In genomic region chr3:94399663-94400310, GRCm38 (mm10) we compare ENCODE assay signal across 13 mouse cellular contexts. TPM values are rescaled to one million over a fixed set of nuclear protein-coding genes. Genes with fewer than 3 reads are reported as not detected.
DNase-seq lines count a peak whose midpoint lies in the region; ATAC-seq and TF ChIP-seq lines count a peak whose summit lies in the region.
"Had no signal": no experiment of that assay in that cellular context is flagged by ENCODE, and none has a peak within 500 bp of the region (broad histone marks: within the 10 kb centered on the region; RNA-seq: fewer than 3 reads in every experiment).

No protein-coding gene starts in this region.

- TF ChIP-seq CTCF in heart, adult 2 months (IDR thresholded peaks at IDR 0.05) = no peak

- H3K4me1 ChIP-seq in heart, embryonic 12.5 days (replicated peaks) = peaks cover 5% of the 10 kb centered on the region; the same call in 1 of the 2 replicates
- no peaks in the 10 kb centered on the region for H3K4me1 ChIP-seq in heart, adult 2 months (ENCODE audit: control insufficient read depth, insufficient read depth, low read length)
- H3K4me1 ChIP-seq in embryonic facial prominence, embryonic 14.5 days (ENCODE audit: control insufficient read depth, insufficient read depth, low read length) = peaks cover 3% of the 10 kb centered on the region; the same call in 1 of the 2 replicates
- peaks cover 9% of the 10 kb centered on the region for H3K4me1 ChIP-seq in hindbrain, embryonic 14.5 days (replicated peaks; ENCODE audit: control insufficient read depth, insufficient read depth, low read length)
- H3K4me1 ChIP-seq: embryonic facial prominence, embryonic 12.5 days had no signal

- WGBS in heart, embryonic 12.5 days = 43% methylated on average over 5 of the region's 5 CpGs
- 51% methylated on average over 5 of the region's 5 CpGs for WGBS in heart, adult 2 months
- 39% methylated on average over 5 of the region's 5 CpGs for WGBS in embryonic facial prominence, embryonic 14.5 days
- 11% methylated on average over 5 of the region's 5 CpGs for WGBS in hindbrain, embryonic 14.5 days

- peaks cover 87% of the 10 kb centered on the region for H3K27me3 ChIP-seq in heart, embryonic 12.5 days (replicated peaks)
- no peaks in the 10 kb centered on the region for H3K27me3 ChIP-seq in heart, adult 2 months (ENCODE audit: control insufficient read depth, insufficient read depth, low read length)
- peaks cover 50% of the 10 kb centered on the region for H3K27me3 ChIP-seq in embryonic facial prominence, embryonic 14.5 days (replicated peaks; ENCODE audit: control insufficient read depth, insufficient read depth, low read length)
- peaks cover 10% of the 10 kb centered on the region; the same call in 1 of the 2 replicates for H3K27me3 ChIP-seq in hindbrain, embryonic 14.5 days (ENCODE audit: control insufficient read depth, insufficient read depth, low read length)

- TF ChIP-seq POLR2A in heart, adult 2 months (IDR thresholded peaks at IDR 0.05; ENCODE audit: insufficient read depth, low read depth, low read length) = no peak

- H3K36me3 ChIP-seq in heart, embryonic 12.5 days = no peaks in the 10 kb centered on the region
- no peaks in the 10 kb centered on the region for H3K36me3 ChIP-seq in heart, adult 2 months (ENCODE audit: control insufficient read depth, insufficient read depth, low read length)
- no peaks in the 10 kb centered on the region for H3K36me3 ChIP-seq in embryonic facial prominence, embryonic 14.5 days (ENCODE audit: control insufficient read depth, insufficient read depth, low read length)
- H3K36me3 ChIP-seq in hindbrain, embryonic 14.5 days (replicated peaks; ENCODE audit: control insufficient read depth, insufficient read depth) = no peaks in the 10 kb centered on the region
- H3K36me3 ChIP-seq: embryonic facial prominence, embryonic 12.5 days had no signal

- no peaks in the 10 kb centered on the region for H3K9me3 ChIP-seq in heart, embryonic 12.5 days (replicated peaks)
- H3K9me3 ChIP-seq in embryonic facial prominence, embryonic 14.5 days (ENCODE audit: control insufficient read depth, low read length) = no peaks in the 10 kb centered on the region
- H3K9me3 ChIP-seq in hindbrain, embryonic 14.5 days (ENCODE audit: control insufficient read depth, low read length) = no peaks in the 10 kb centered on the region
- H3K9me3 ChIP-seq: embryonic facial prominence, embryonic 12.5 days had no signal

- H3K4me3 ChIP-seq in heart, embryonic 12.5 days = no peak overlapping the region
- no peak overlapping the region for H3K4me3 ChIP-seq in heart, adult 2 months
- H3K4me3 ChIP-seq in embryonic facial prominence, embryonic 14.5 days (ENCODE audit: low read depth, low read length) = no peak overlapping the region
- peak overlapping the region; percentile 32; the same call in 1 of the 2 replicates for H3K4me3 ChIP-seq in hindbrain, embryonic 14.5 days (replicated peaks; ENCODE audit: low read length)

- TF ChIP-seq EP300 in heart, adult 2 months (IDR thresholded peaks at IDR 0.05; ENCODE audit: insufficient read depth, low read depth, low read length) = no peak

- H3K4me2 ChIP-seq in heart, embryonic 12.5 days = peak overlapping the region; percentile 66
- H3K4me2 ChIP-seq in embryonic facial prominence, embryonic 14.5 days (ENCODE audit: low read depth, low read length) = peak overlapping the region; percentile 58; the same call in 1 of the 2 replicates
- H3K4me2 ChIP-seq in hindbrain, embryonic 14.5 days (replicated peaks) = peak overlapping the region; percentile 63

- ATAC-seq in heart, embryonic 12.5 days (ENCODE audit: insufficient number of reproducible peaks, low FRiP score) = no peak
- no peak for ATAC-seq in embryonic facial prominence, embryonic 14.5 days (ENCODE audit: low read depth)
- ATAC-seq in hindbrain, embryonic 14.5 days (ENCODE audit: low FRiP score) = peak; percentile 9; the same call in 1 of the 2 replicates
- ATAC-seq in megakaryocyte-erythroid progenitor cell, adult 5-6 weeks (replicated peaks; ENCODE audit: low FRiP score, low TSS enrichment, poor library complexity, severe bottlenecking) = no peak

- intact Hi-C loops in heart, adult 2 months (cut with DNase I) = no loop called here

- H3K27ac ChIP-seq in heart, embryonic 12.5 days (ENCODE audit: poor library complexity, severe bottlenecking) = no peak overlapping the region
- no peak overlapping the region for H3K27ac ChIP-seq in heart, adult 2 months
- H3K27ac ChIP-seq in embryonic facial prominence, embryonic 14.5 days (replicated peaks; ENCODE audit: low read depth, low read length) = no peak overlapping the region
- no peak overlapping the region for H3K27ac ChIP-seq in hindbrain, embryonic 14.5 days
- H3K27ac ChIP-seq: embryonic facial prominence, embryonic 12.5 days had no signal

- no peak for DNase-seq in heart, adult 2 months
- DNase-seq in embryonic facial prominence, embryonic 14.5 days (ENCODE audit: low spot score) = no peak
- DNase-seq in hindbrain, embryonic 14.5 days (ENCODE audit: low spot score) = peak; percentile 24
- peak; percentile 33 for DNase-seq in neural tube, embryonic 10.5 days (ENCODE audit: extremely low spot score, low spot score)
- no peak for DNase-seq in urinary bladder, adult 18-20 months (ENCODE audit: low spot score in 2 of 2)
- no peak for DNase-seq in MN1 (ENCODE audit: low spot score)
- DNase-seq: gastrocnemius, postnatal 25 days; lung, postnatal 36 days had no signal

- no peaks in the 10 kb centered on the region for H3K79me2 ChIP-seq in heart, adult 2 months (replicated peaks; ENCODE audit: control insufficient read depth, insufficient read depth, low read length)

- H3K9ac ChIP-seq in heart, embryonic 12.5 days = no peak overlapping the region
- H3K9ac ChIP-seq in heart, adult 2 months (ENCODE audit: low read depth, low read length) = no peak overlapping the region
- H3K9ac ChIP-seq in embryonic facial prominence, embryonic 14.5 days (ENCODE audit: low read depth, low read length) = no peak overlapping the region
- peak overlapping the region; percentile 56; the same call in 1 of the 2 replicates for H3K9ac ChIP-seq in hindbrain, embryonic 14.5 days

RNA-seq across cellular contexts. Expression of gene Lingo4, which starts 1.5 kb away (rescaled TPM):
- polyA plus RNA-seq in heart, embryonic 12.5 days (2016; fragmentation: Nextera tagmentation; extraction: Ambion mirVana) = not detected in 2 replicates
- total RNA-seq in heart, adult 2 months (2021) = under 1 TPM; 0.05 to 0.09 TPM
- polyA plus RNA-seq in heart, adult 2 months (2012; rRNA removed) = 0.04 and 0.09 TPM in 2 replicates
- 0.07 and 0.08 TPM in 2 replicates for polyA plus RNA-seq in embryonic facial prominence, embryonic 14.5 days (2014; fragmentation: Nextera tagmentation; extraction: Ambion mirVana)
- 0.94 and 1.1 TPM in 2 replicates for polyA plus RNA-seq in hindbrain, embryonic 14.5 days (2014; fragmentation: Nextera tagmentation; extraction: Ambion mirVana)
- total RNA-seq in megakaryocyte-erythroid progenitor cell, adult 5-6 weeks (2014; fragmentation: Nextera tagmentation) = 1.0 TPM in 1 of 2 replicates, not detected in the other
- total RNA-seq in megakaryocyte-erythroid progenitor cell, adult 5-6 weeks (2017) = 0.28 TPM in 1 of 2 replicates, not detected in the other
- total RNA-seq: MEL had no signal

RNA-seq across cellular contexts. Expression of gene Tdrkh, which starts 13.3 kb away (rescaled TPM):
- polyA plus RNA-seq in heart, embryonic 12.5 days (2016; fragmentation: Nextera tagmentation; extraction: Ambion mirVana) = 8.5 and 9.7 TPM in 2 replicates
- total RNA-seq in heart, adult 2 months (2021) = 1 to 10 TPM; 3.9 to 4.9 TPM
- 0.64 and 0.82 TPM in 2 replicates for polyA plus RNA-seq in heart, adult 2 months (2012; rRNA removed)
- polyA plus RNA-seq in embryonic facial prominence, embryonic 14.5 days (2014; fragmentation: Nextera tagmentation; extraction: Ambion mirVana) = 8.9 and 9.7 TPM in 2 replicates
- polyA plus RNA-seq in hindbrain, embryonic 14.5 days (2014; fragmentation: Nextera tagmentation; extraction: Ambion mirVana) = 45.8 and 53.5 TPM in 2 replicates
- total RNA-seq in megakaryocyte-erythroid progenitor cell, adult 5-6 weeks (2014; fragmentation: Nextera tagmentation) = 2.3 and 12.0 TPM in 2 replicates
- total RNA-seq in megakaryocyte-erythroid progenitor cell, adult 5-6 weeks (2017) = 4.7 and 6.8 TPM in 2 replicates
- total RNA-seq: MEL had no signal

RNA-seq across cellular contexts. Expression of gene Rorc, which starts 27.2 kb away (rescaled TPM):
- 0.92 and 1.5 TPM in 2 replicates for polyA plus RNA-seq in heart, embryonic 12.5 days (2016; fragmentation: Nextera tagmentation; extraction: Ambion mirVana)
- 10 to 100 TPM; 36.1 to 44.8 TPM for total RNA-seq in heart, adult 2 months (2021)
- 25.7 and 26.7 TPM in 2 replicates for polyA plus RNA-seq in heart, adult 2 months (2012; rRNA removed)
- polyA plus RNA-seq in embryonic facial prominence, embryonic 14.5 days (2014; fragmentation: Nextera tagmentation; extraction: Ambion mirVana) = 2.5 and 2.8 TPM in 2 replicates
- 0.36 and 0.57 TPM in 2 replicates for polyA plus RNA-seq in hindbrain, embryonic 14.5 days (2014; fragmentation: Nextera tagmentation; extraction: Ambion mirVana)
- 4.6 TPM in 1 of 2 replicates, not detected in the other for total RNA-seq in megakaryocyte-erythroid progenitor cell, adult 5-6 weeks (2014; fragmentation: Nextera tagmentation)
- 0.15 TPM in 1 of 2 replicates, not detected in the other for total RNA-seq in megakaryocyte-erythroid progenitor cell, adult 5-6 weeks (2017)
- total RNA-seq: MEL had no signal

RNA-seq across cellular contexts. Expression of gene C2cd4d, which starts 37.5 kb away (rescaled TPM):
- polyA plus RNA-seq in heart, embryonic 12.5 days (2016; fragmentation: Nextera tagmentation; extraction: Ambion mirVana) = 0.66 and 0.90 TPM in 2 replicates
- total RNA-seq in heart, adult 2 months (2021) = not detected
- 0.14 TPM in 1 of 2 replicates, not detected in the other for polyA plus RNA-seq in heart, adult 2 months (2012; rRNA removed)
- 2.1 and 2.9 TPM in 2 replicates for polyA plus RNA-seq in embryonic facial prominence, embryonic 14.5 days (2014; fragmentation: Nextera tagmentation; extraction: Ambion mirVana)
- polyA plus RNA-seq in hindbrain, embryonic 14.5 days (2014; fragmentation: Nextera tagmentation; extraction: Ambion mirVana) = 2.6 and 4.1 TPM in 2 replicates
- not detected in 2 replicates for total RNA-seq in megakaryocyte-erythroid progenitor cell, adult 5-6 weeks (2014; fragmentation: Nextera tagmentation)
- not detected in 2 replicates for total RNA-seq in megakaryocyte-erythroid progenitor cell, adult 5-6 weeks (2017)
- total RNA-seq: gastrocnemius, postnatal 25 days; heart, postnatal 25 days; MEL had no signal

RNA-seq across cellular contexts. Expression of gene Mrpl9, which starts 43.3 kb away (rescaled TPM):
- 57.4 and 62.0 TPM in 2 replicates for polyA plus RNA-seq in heart, embryonic 12.5 days (2016; fragmentation: Nextera tagmentation; extraction: Ambion mirVana)
- 10 to 100 TPM; 62.0 to 64.1 TPM for total RNA-seq in heart, adult 2 months (2021)
- polyA plus RNA-seq in heart, adult 2 months (2012; rRNA removed) = 43.9 and 65.8 TPM in 2 replicates
- polyA plus RNA-seq in embryonic facial prominence, embryonic 14.5 days (2014; fragmentation: Nextera tagmentation; extraction: Ambion mirVana) = 52.4 and 59.4 TPM in 2 replicates
- 58.4 and 59.9 TPM in 2 replicates for polyA plus RNA-seq in hindbrain, embryonic 14.5 days (2014; fragmentation: Nextera tagmentation; extraction: Ambion mirVana)
- 47.9 and 62.5 TPM in 2 replicates for total RNA-seq in megakaryocyte-erythroid progenitor cell, adult 5-6 weeks (2014; fragmentation: Nextera tagmentation)
- 92.4 and 99.0 TPM in 2 replicates for total RNA-seq in megakaryocyte-erythroid progenitor cell, adult 5-6 weeks (2017)

Comparison
In these comparisons a context has a peak if more than half of its experiments do, and no peak if none do; other contexts are left out.
1. DNase-seq: peak in hindbrain, embryonic 14.5 days (single experiment) and neural tube, embryonic 10.5 days (single experiment); none in heart, adult 2 months (0 of 2), embryonic facial prominence, embryonic 14.5 days (single experiment), urinary bladder, adult 18-20 months (0 of 2) and MN1 (single experiment).
2. Peak in every context shown above with its lines, with median percentiles within 50 percentile points of each other: H3K4me2 ChIP-seq.